Mouse (Mus musculus) megakaryocyte, embryonic 14.5 days (primary cell): ENCODE results near the gene Hcst. TPM values are rescaled to one million over a fixed set of nuclear protein-coding genes. Genes with fewer than 3 reads are reported as not detected.

Experiments used
- H3K27me3 ChIP-seq: replicated peaks from 2 replicates; pipeline ENCODE3; 2012; ENCODE audit warnings: inconsistent platforms
- H3K36me3 ChIP-seq: replicated peaks from 2 replicates; pipeline ENCODE3; 2012; ENCODE audit warnings: low read length, inconsistent platforms, mixed read lengths
- H3K4me1 ChIP-seq: 2 replicates; pipeline ENCODE4 v1.6.1; 2012; ENCODE audit warnings: inconsistent platforms
- H3K4me3 ChIP-seq: replicated peaks from 2 replicates; pipeline ENCODE3; 2012; ENCODE audit warnings: moderate library complexity, mild to moderate bottlenecking, inconsistent platforms
- H3K9me3 ChIP-seq: 2 replicates; pipeline ENCODE4 v1.6.1; 2012; ENCODE audit warnings: inconsistent platforms
- FLI1 ChIP-seq: IDR thresholded peaks from 2 replicates; pipeline ENCODE4 v1.6.1; 2012; ENCODE audit warnings: low read length, inconsistent platforms, mixed read lengths
- GATA1 ChIP-seq: IDR thresholded peaks from 3 replicates; pipeline ENCODE4 v1.6.1; 2012; ENCODE audit warnings: mixed read lengths, low read length, inconsistent platforms, borderline replicate concordance
- polyA plus RNA-seq: library from polyadenylated mRNA; stranded (reverse); fragments of >175 nt; gene quantifications from 2 replicates; pipeline ENCODE4 v1.2.3, GENCODE M21; 2012; ENCODE audit warnings: low replicate concordance; ENCODE audit not compliant: insufficient read depth

Gene Hcst
- 11.1 and 14.2 TPM in 2 replicates for polyA plus RNA-seq

DNA sequence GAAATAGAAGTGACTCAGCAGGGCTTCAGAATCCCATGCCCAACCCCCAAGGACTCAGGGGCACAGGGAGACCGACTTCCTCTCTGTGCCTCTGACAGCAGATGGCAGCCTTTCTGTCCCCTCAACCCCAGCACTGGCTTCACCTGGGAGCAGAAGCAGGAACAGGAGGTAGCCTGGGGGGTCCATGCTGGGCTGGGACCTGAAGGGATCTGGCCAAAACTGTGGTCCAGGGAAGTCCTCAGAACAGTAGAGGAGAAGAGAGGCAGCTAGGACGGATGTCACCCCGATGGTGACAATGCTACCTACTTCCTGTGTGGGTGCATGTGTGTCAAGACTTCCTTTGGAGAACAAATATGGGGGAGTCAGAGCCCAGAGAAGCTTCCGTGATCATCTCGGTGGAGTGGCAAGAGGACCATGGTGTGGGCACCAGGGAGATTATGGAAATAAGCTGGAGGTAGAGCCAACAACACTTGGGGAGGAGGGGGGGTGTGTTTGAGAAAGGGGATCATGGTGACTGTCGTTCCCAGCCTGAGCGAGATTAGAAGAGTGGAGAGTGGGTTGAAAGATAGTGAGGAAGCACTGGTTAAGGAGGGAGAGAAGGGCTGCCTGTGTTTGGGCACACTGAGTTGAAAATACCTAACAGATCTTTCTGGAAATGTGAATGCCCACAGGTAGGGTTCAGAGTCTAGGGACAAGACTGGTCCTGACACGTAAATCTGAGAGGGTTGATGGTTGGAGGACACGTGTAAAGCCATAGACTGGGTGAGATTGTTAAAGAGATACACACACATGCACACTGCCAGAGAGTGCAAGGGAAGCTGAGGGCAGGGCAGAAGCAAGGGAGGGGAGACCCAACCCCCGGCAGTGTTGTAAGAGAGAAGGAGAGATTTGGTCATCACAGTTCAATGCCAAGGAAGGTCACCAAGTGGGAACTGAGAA lies at the start of gene Hcst:
Hcst (minus strand) TSS at position 294 of the 939 bp plus-strand sequence.
- peak within 1 kb of the TSS; percentile 94 for H3K4me3 ChIP-seq
- TF ChIP-seq FLI1 (peak; percentile 17; the same call in 1 of the 2 replicates), GATA1 (no peak)
- 0 out of 2 replicates have a peak, but pooled peaks cover 2% of the 10 kb centered on the region for H3K9me3 ChIP-seq
- H3K36me3 ChIP-seq, result peaks cover 17% of the 10 kb centered on the region
- peaks cover 81% of the 10 kb centered on the region for H3K4me1 ChIP-seq
- H3K27me3 ChIP-seq, result no peaks in the 10 kb centered on the region

DNA sequence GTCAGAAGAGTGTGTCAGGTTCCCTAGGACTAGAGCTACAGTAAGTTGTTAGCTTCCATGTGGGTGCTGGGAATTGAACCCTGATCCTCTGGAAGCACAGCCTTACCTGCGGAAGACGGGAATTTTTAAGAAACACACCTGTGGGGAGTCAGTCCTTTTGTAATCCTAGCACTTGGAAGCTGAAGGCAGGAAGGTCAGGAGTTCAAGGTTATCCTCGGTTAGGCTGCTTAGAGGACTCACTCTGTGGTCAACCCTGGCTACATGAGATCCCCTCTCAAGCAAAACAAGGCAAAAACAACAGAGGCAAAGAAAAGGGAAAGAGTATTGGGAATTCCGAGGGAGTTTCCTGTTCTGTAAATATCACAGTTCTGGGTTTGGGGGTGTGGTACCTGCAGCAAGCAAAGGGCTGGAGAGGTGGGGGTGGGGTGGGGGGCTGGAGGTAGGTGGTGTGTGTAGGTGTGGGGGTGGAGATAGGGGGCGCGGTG lies 45.2 kb upstream of the Hcst start:
- Histone ChIP-seq H3K27me3 (peaks cover 85% of the 10 kb centered on the region), H3K9me3 (no peaks in the 10 kb centered on the region), H3K4me1 (no peaks in the 10 kb centered on the region; the same call in 1 of the 2 replicates), H3K36me3 (no peaks in the 10 kb centered on the region), H3K4me3 (no peak overlapping the region)
- no peak for TF ChIP-seq GATA1
- TF ChIP-seq FLI1, result no peak

DNA sequence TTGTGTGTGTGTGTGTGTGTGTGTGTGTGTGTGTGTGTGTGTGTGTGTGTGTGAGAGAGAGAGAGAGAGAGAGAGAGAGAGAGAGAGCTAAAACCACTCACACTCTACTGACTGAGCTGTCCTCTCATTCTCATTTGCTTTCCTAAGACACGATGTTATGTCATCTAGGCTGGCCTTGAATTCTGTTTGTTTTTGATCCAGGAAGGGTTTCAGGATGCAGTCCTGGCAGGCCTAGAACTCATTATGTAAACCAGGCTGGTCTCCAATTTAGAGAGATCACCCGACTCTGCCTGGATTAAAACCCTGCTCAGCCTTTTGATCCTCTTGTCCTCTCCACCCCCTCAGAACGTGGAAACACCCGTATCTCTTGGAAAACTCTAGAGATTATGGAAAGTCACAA lies 44.3 kb upstream of the Hcst start:
- Histone ChIP-seq H3K36me3 (no peaks in the 10 kb centered on the region), H3K27me3 (peaks cover 90% of the 10 kb centered on the region), H3K4me1 (no peaks in the 10 kb centered on the region; the same call in 1 of the 2 replicates), H3K9me3 (no peaks in the 10 kb centered on the region), H3K4me3 (no peak overlapping the region)
- TF ChIP-seq FLI1 (no peak), GATA1 (no peak)

DNA sequence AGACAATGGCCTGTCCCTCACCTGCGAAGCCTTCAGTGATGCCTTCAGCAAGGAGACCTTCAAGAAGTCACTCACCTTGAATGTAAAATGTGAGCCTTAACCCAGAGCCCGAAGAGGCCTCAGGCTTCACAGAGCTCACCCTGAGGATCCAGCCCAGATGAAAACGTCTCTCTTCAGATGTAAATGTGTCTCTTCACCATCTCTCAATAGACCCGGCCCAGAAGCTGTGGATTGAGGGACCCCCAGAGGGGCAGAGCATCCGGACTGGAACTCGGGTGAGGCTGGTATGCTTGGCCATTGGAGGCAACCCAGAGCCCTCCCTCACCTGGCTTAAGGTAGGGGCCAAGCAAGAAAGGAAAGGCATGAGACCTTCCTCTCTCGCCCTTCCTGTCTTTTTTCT lies 43.9 kb upstream of the Hcst start:
- TF ChIP-seq FLI1, result no peak
- Histone ChIP-seq H3K27me3 (peaks cover 92% of the 10 kb centered on the region), H3K4me1 (no peaks in the 10 kb centered on the region; the same call in 1 of the 2 replicates)

DNA sequence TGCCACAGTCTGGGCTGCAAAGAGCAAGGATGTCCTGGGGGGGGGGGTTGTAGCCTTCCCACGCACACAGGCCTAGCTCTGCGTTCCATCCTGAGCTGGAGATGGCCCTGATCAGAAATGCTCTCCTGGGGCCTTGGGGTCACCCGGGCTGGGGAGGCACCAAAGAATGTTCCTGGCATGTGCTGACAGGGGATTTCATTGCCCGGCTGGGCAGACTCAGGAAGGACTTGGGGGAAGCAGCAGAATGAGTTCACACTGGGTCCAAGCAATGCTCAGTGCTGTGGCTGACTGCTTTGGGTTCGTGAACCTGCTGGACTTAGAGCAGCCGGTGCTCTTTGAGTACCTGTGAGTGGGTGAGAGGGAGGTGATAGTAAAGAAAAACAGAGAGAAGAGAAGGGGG lies 39.8 kb upstream of the Hcst start:
- TF ChIP-seq GATA1 (no peak), FLI1 (no peak)

More for the DNA sequence above, 43.9 kb upstream of the Hcst start:
- no peaks in the 10 kb centered on the region for H3K36me3 ChIP-seq
- H3K9me3 ChIP-seq, result no peaks in the 10 kb centered on the region
- no peak overlapping the region for H3K4me3 ChIP-seq

DNA sequence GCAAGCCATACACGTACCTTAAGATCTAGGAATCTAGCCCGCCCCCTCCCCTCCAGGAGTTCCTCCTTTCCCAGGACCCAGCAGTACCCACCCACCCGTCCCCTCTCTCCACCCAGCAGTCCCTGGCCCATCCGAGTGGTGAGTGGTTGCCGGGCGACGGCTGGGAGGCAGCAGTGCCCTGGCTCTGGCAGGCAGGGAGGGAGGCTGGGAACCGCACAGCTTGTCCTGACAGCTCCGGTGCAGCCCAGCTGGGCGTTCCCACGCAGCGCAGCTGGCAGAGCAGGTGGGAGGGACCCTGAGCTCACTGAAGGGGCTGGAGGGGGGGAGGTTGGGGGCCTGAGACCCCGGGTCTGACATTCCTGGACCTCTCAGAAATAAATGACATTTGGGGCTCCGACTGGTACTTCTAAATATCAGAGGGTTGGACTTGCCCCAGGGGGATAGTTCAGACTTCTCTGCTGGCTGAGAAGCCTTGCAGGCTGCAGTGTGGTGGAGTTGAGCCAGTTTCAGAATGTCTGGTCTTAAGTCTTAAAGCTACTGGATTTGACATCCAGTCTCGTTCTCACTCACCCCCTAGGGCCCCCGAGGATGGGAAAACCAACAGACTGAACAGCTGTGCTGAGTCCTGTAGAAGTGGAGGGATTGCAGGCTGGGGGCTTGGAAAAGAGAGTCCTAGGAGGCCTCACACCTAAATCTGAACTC lies 38.1 kb upstream of the Hcst start, which contains the start of the genes Kirrel2 and Nphs1:
Kirrel2 (minus strand) TSS at position 62 of the 702 bp plus-strand sequence.
Nphs1 (plus strand) TSS at position 687 of the 702 bp plus-strand sequence.
- H3K27me3 ChIP-seq, result peaks cover 99% of the 10 kb centered on the region
- H3K9me3 ChIP-seq, result no peaks in the 10 kb centered on the region
- no peak within 1 kb of the TSS for H3K4me3 ChIP-seq
- no peaks in the 10 kb centered on the region for H3K36me3 ChIP-seq
- TF ChIP-seq GATA1, result no peak
- TF ChIP-seq FLI1, result no peak
- H3K4me1 ChIP-seq, result peaks cover 23% of the 10 kb centered on the region

More for the DNA sequence above, 39.8 kb upstream of the Hcst start:
- Histone ChIP-seq H3K27me3 (peaks cover 95% of the 10 kb centered on the region), H3K9me3 (no peaks in the 10 kb centered on the region), H3K4me3 (no peak overlapping the region), H3K4me1 (peaks cover 9% of the 10 kb centered on the region; the same call in 1 of the 2 replicates), H3K36me3 (no peaks in the 10 kb centered on the region)

DNA sequence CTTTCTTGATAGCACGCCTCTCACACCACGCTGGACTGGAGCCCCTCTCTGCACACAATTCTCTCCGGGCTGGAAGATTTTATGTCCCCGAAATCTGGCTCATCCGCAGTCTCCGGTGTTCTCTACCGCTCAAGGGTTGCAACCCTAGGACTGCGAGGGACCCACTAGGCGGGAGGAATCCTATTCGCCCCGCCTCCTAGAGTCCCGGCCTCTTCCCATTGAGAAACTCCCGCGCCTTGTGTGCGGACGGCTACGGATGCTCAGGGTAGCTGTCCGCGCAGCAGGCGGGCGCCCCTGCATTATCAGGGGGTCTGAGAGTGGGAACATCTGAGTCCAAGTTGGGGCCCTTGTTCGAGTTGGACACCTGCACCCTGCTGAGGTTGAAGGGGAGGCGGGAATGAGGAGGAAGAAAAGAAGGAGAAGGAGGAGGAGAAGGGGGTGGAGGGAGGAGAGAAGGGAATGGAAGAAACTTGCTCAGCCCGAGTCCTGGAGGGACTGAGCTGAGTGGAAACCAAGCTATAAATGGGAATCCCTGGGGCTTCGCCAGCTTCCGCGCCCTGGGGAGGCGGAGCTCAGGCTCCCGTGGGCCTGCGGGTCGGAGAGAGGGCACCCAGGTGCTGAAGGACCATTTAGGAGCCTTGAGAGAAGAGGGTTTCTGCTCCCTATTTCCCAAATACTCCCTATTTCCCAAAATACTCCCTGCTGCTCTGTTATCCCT lies 37.4 kb upstream of the Hcst start:
- no peaks in the 10 kb centered on the region for H3K9me3 ChIP-seq
- peaks cover 97% of the 10 kb centered on the region for H3K27me3 ChIP-seq
- TF ChIP-seq FLI1, result no peak
- H3K36me3 ChIP-seq, result no peaks in the 10 kb centered on the region
- H3K4me3 ChIP-seq, result no peak overlapping the region
- peaks cover 23% of the 10 kb centered on the region for H3K4me1 ChIP-seq

DNA sequence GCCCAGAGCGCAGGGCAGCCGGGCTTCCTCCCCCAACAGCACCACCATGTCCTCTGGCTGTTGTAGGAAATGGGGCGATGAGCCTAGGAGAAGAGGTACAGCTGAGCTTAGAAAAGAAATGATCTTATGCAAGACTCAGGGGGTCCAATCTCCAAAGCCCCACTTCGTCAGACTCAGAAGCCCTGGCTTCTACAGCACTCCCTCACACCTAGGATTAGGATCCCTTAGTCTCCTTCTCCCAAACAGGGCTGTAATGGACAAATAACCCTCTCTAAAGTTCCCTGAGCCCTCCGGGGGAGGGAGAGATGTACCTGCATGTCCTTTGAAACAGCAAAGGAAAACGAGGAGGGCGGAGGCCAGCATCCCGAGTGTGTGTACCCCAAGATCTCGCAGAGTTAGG lies 36.8 kb upstream of the Hcst start:
- Histone ChIP-seq H3K4me3 (no peak overlapping the region), H3K9me3 (no peaks in the 10 kb centered on the region), H3K36me3 (no peaks in the 10 kb centered on the region), H3K27me3 (peaks cover 95% of the 10 kb centered on the region), H3K4me1 (peaks cover 23% of the 10 kb centered on the region)
- TF ChIP-seq GATA1, result no peak
- TF ChIP-seq FLI1, result no peak

DNA sequence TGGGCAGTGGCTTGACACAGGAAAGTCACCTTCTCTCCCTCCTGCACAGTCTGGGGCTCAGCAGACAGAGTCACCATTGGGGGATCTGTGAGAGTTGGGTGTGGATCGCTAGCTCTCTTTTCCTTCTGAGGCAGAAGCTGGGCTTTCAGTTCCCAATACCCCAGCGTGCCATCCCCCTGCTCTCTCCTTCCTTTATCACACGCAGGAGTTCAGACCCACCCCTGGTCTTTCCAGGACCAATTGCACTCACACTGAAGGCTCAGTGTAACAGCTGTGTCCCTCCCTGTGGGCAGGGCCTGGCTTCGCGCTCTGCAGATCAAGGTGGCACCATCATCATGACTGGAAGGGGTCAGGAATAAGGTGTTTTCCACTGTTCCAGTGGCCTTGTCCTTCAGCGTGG lies 34.6 kb upstream of the Hcst start:
- Histone ChIP-seq H3K9me3 (no peaks in the 10 kb centered on the region), H3K4me3 (peak overlapping the region; percentile 88), H3K27me3 (peaks cover 87% of the 10 kb centered on the region), H3K36me3 (no peaks in the 10 kb centered on the region), H3K4me1 (peaks cover 25% of the 10 kb centered on the region)
- no peak for TF ChIP-seq FLI1
- TF ChIP-seq GATA1, result no peak
